Mouse (Mus musculus): Measurements from ENCODE around the gene Cep104. TPM values are rescaled to one million over a fixed set of nuclear protein-coding genes. Genes with fewer than 3 reads are reported as not detected.

Gene Cep104
- 10 to 100 TPM; 31.6 to 34.8 TPM for total RNA-seq (2021)
- long read RNA-seq, experiment 1, full-length matches to known transcripts, result 15 of 26 reads
- long read RNA-seq, experiment 1, partial matches to known transcripts, result 1 of 26 reads
- long read RNA-seq, experiment 1, other reads (novel, unspliced or antisense), result 10 of 26 reads
- long read RNA-seq, experiment 2, full-length matches to known transcripts, result 15 of 36 reads
- long read RNA-seq, experiment 2, partial matches to known transcripts, result 5 of 36 reads
- long read RNA-seq, experiment 2, other reads (novel, unspliced or antisense), result 16 of 36 reads

GRCm38 (mm10) chr4:153974431-153975291, at the start of gene Cep104, which contains the start of gene Dffb:
TSS of gene Cep104 (plus strand) at chr4:153975194.
TSS of gene Dffb (minus strand) at chr4:153975126.
- Histone ChIP-seq H3K4me3 (peak within 1 kb of the TSS; percentile 89), H3K27ac (peak within 1 kb of the TSS; percentile 95)
- DNase-seq (ENCODE audit: low spot score in 2 of 2), result peak; percentile 92 to 95
- peak; percentile 25 for TF ChIP-seq CTCF (conservative IDR thresholded peaks at IDR 0.05)

- Histone ChIP-seq H3K4me3 (no peak overlapping the region), H3K27ac (no peak overlapping the region)
- no peak for DNase-seq (ENCODE audit: low spot score in 2 of 2)
- no peak for TF ChIP-seq CTCF (conservative IDR thresholded peaks at IDR 0.05)
These were observed 46.2 kb upstream of the Cep104 start for GRCm38 (mm10) chr4:153928772-153929299.

- no peak overlapping the region for H3K4me3 ChIP-seq
- no peak for DNase-seq (ENCODE audit: low spot score in 2 of 2)
- no peak for TF ChIP-seq CTCF (conservative IDR thresholded peaks at IDR 0.05)
- H3K27ac ChIP-seq, result no peak overlapping the region
These were observed 45.6 kb upstream of the Cep104 start for GRCm38 (mm10) chr4:153929425-153929824.

- Histone ChIP-seq H3K27ac (no peak overlapping the region), H3K4me3 (no peak overlapping the region)
- peak; percentile 61 to 68 for DNase-seq (ENCODE audit: low spot score in 2 of 2)
- no peak for TF ChIP-seq CTCF (conservative IDR thresholded peaks at IDR 0.05)
These were observed 45.1 kb upstream of the Cep104 start for GRCm38 (mm10) chr4:153929921-153930320.

- DNase-seq (ENCODE audit: low spot score in 2 of 2), result peak in 1 of 2 experiments; percentile 65
- peak; percentile 86 for TF ChIP-seq CTCF (conservative IDR thresholded peaks at IDR 0.05)
- no peak overlapping the region for H3K27ac ChIP-seq
These were observed 31.8 kb upstream of the Cep104 start for GRCm38 (mm10) chr4:153943243-153943642.

GRCm38 (mm10) chr4:153944261-153944660, 30.7 kb upstream of the Cep104 start:
- DNase-seq (ENCODE audit: low spot score in 2 of 2), result no peak
- no peak for TF ChIP-seq CTCF (conservative IDR thresholded peaks at IDR 0.05)
- H3K4me3 ChIP-seq, result no peak overlapping the region
- no peak overlapping the region for H3K27ac ChIP-seq

More at GRCm38 (mm10) chr4:153943243-153943642, 31.8 kb upstream of the Cep104 start:
- H3K4me3 ChIP-seq, result no peak overlapping the region

- TF ChIP-seq CTCF (conservative IDR thresholded peaks at IDR 0.05), result no peak
- DNase-seq (ENCODE audit: low spot score in 2 of 2), result no peak
- no peak overlapping the region for H3K27ac ChIP-seq
- no peak overlapping the region for H3K4me3 ChIP-seq
These were observed 29.3 kb upstream of the Cep104 start for GRCm38 (mm10) chr4:153945741-153946140.

- no peak for TF ChIP-seq CTCF (conservative IDR thresholded peaks at IDR 0.05)
- Histone ChIP-seq H3K27ac (no peak overlapping the region), H3K4me3 (no peak overlapping the region)
- DNase-seq (ENCODE audit: low spot score in 2 of 2), result no peak
These were observed 24.6 kb upstream of the Cep104 start for GRCm38 (mm10) chr4:153950372-153950771.

GRCm38 (mm10) chr4:153951150-153951549, 23.8 kb upstream of the Cep104 start:
- Histone ChIP-seq H3K27ac (no peak overlapping the region), H3K4me3 (no peak overlapping the region)
- TF ChIP-seq CTCF (conservative IDR thresholded peaks at IDR 0.05), result no peak
- DNase-seq (ENCODE audit: low spot score in 2 of 2), result no peak

- H3K27ac ChIP-seq, result no peak overlapping the region
- no peak for DNase-seq (ENCODE audit: low spot score in 2 of 2)
- no peak for TF ChIP-seq CTCF (conservative IDR thresholded peaks at IDR 0.05)
- H3K4me3 ChIP-seq, result no peak overlapping the region
These were observed 23.3 kb upstream of the Cep104 start for GRCm38 (mm10) chr4:153951692-153952091.

- no peak overlapping the region for H3K4me3 ChIP-seq
- no peak overlapping the region for H3K27ac ChIP-seq
- no peak for DNase-seq (ENCODE audit: low spot score in 2 of 2)
- TF ChIP-seq CTCF (conservative IDR thresholded peaks at IDR 0.05), result no peak
These were observed 19.3 kb upstream of the Cep104 start for GRCm38 (mm10) chr4:153955651-153956050.

- no peak for TF ChIP-seq CTCF (conservative IDR thresholded peaks at IDR 0.05)
- DNase-seq (ENCODE audit: low spot score in 2 of 2), result peak; percentile 98
- Histone ChIP-seq H3K27ac (peak within 1 kb of the TSS; percentile 94), H3K4me3 (peak within 1 kb of the TSS; percentile 80)
These were observed 18.2 kb upstream of the Cep104 start, which contains the start of gene A430005L14Rik for GRCm38 (mm10) chr4:153956569-153957405. TSS of gene A430005L14Rik (plus strand) at chr4:153957237.
